Mouse (Mus musculus): ENCODE results near the gene A2ml1. TPM values are rescaled to one million over a fixed set of nuclear protein-coding genes. Genes with fewer than 3 reads are reported as not detected.

A2ml1 gene
- total RNA-seq, 2 experiments from 2014 or later, result not detected

Other genes starting within 250 kb of the A2ml1 start
- 10 to 100 TPM; 19.9 to 21.6 TPM for gene Tulp3, start 225.8 kb downstream of the A2ml1 start, total RNA-seq (2021)
- gene Rhno1, start 218.7 kb downstream of the A2ml1 start, total RNA-seq (2021), result 10 to 100 TPM; 24.0 to 24.7 TPM
- gene Foxm1, start 218.6 kb downstream of the A2ml1 start, total RNA-seq (2021), result 10 to 100 TPM; 21.2 to 21.8 TPM
- gene Tex52, start 206.2 kb downstream of the A2ml1 start, total RNA-seq (2021), result under 1 TPM in 1 of 2 experiments, not detected in 1; 0.34 TPM
- not detected for gene Gm44596, start 206.1 kb downstream of the A2ml1 start, total RNA-seq (2021)
- 1 to 10 TPM; 2.6 to 3.7 TPM for gene Nrip2, start 182.3 kb downstream of the A2ml1 start, total RNA-seq (2021)
- 10 to 100 TPM; 27.2 to 27.3 TPM for gene Itfg2, start 156.7 kb downstream of the A2ml1 start, total RNA-seq (2021)
- 100 to 1,000 TPM in 1 of 2 experiments, 10 to 100 TPM in 1; 98.2 to 107 TPM for gene Fkbp4, start 142.9 kb downstream of the A2ml1 start, total RNA-seq (2021)
- gene Pzp, start 54.9 kb downstream of the A2ml1 start, total RNA-seq (2021), result 1 to 10 TPM in 1 of 2 experiments, under 1 TPM in 1; 0.69 to 6.6 TPM
- not detected for gene Klrb1a, start 41.9 kb upstream of the A2ml1 start, total RNA-seq (2021)
- not detected for gene Clec2h, start 80.8 kb upstream of the A2ml1 start, total RNA-seq (2021)
- gene Klrb1, start 141.5 kb upstream of the A2ml1 start, total RNA-seq (2021), result not detected
- gene Klrb1c, start 207.6 kb upstream of the A2ml1 start, total RNA-seq (2021), result under 1 TPM; 0.15 to 0.16 TPM
- gene Gm44511, start 244.7 kb upstream of the A2ml1 start, total RNA-seq (2021), result not detected
- not detected for gene Klrb1b, start 244.7 kb upstream of the A2ml1 start, total RNA-seq (2021)